Mouse (Mus musculus) heart, adult 8-10 months (tissue): ENCODE measurements at regions not wholly inside any gene's neighbourhood (a gene's known extent, or its start where the extent isn't known, plus 50 kb on each side); places are given as distances from the start of the nearest gene placed in this dataset.

Source experiments
- DNase-seq: peaks from one replicate; pipeline ENCODE4 v3.0.0; 2022; ENCODE audit warnings: low spot score

- DNase-seq = peak; percentile 21
Observed at GRCm38 (mm10) chr16:91970461-91970860, 87.6 kb upstream of the Mrps6 start.

- no peak for DNase-seq
Observed at GRCm38 (mm10) chr16:91973183-91973582, 84.9 kb upstream of the Mrps6 start.

GRCm38 (mm10) chr16:91976194-91976805, 81.8 kb upstream of the Mrps6 start:
- DNase-seq = no peak

GRCm38 (mm10) chr16:91978423-91978822, 79.6 kb upstream of the Mrps6 start:
- DNase-seq = no peak

GRCm38 (mm10) chr16:91978846-91979245, 79.2 kb upstream of the Mrps6 start:
- no peak for DNase-seq

- DNase-seq = no peak
Observed at GRCm38 (mm10) chr16:91980482-91980881, 77.6 kb upstream of the Mrps6 start.

GRCm38 (mm10) chr16:91985211-91985610, 72.9 kb upstream of the Mrps6 start:
- DNase-seq = no peak

GRCm38 (mm10) chr16:91989332-91989731, 68.7 kb upstream of the Mrps6 start:
- no peak for DNase-seq

GRCm38 (mm10) chr16:91995459-91996190, 62.4 kb upstream of the Mrps6 start:
- DNase-seq = no peak

- DNase-seq = peak; percentile 14
Observed at GRCm38 (mm10) chr16:92007351-92007750, 50.7 kb upstream of the Mrps6 start.
